Comparison of ENCODE assay signal across 30 mouse cellular contexts in the genomic region with DNA sequence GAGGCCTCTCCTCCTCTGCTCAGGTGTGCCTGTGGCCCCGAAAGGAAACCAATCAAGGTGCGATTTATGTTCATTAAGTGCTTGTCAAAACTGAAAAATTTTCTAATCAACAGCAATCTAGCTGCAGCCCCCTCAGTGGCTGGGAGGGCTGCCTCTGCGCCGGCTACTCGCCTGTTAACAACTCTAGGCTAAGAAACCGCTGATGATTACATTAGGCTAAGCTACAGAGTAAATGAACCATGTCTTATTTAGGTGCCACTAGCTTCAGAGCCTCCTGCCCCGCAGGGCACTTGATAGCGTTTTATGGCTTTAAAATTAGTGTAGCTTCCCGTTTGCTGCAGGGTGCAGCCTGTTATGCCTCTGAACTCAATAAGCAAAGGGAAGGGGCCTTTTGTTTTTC.
DNase-seq lines count a peak whose midpoint lies in the region; ATAC-seq and TF ChIP-seq lines count a peak whose summit lies in the region.
"Had no signal": no experiment of that assay in that cellular context is flagged by ENCODE, and none has a peak within 500 bp of the region (broad histone marks: within the 10 kb centered on the region; RNA-seq: fewer than 3 reads in every experiment).

No protein-coding gene starts in this region.

- 0 out of 2 replicates have a peak, but pooled peaks cover 4% of the 10 kb centered on the region for H3K36me3 ChIP-seq in hindbrain, embryonic 12.5 days
- no peaks in the 10 kb centered on the region for H3K36me3 ChIP-seq in hindbrain, postnatal 0 days (ENCODE audit: insufficient read depth, low read length)
- peaks cover 21% of the 10 kb centered on the region for H3K36me3 ChIP-seq in limb, embryonic 13.5 days
- H3K36me3 ChIP-seq: liver, embryonic 15.5 days had no signal

- TF ChIP-seq POLR2A in cerebellum, adult 2 months (IDR thresholded peaks at IDR 0.05; ENCODE audit: borderline replicate concordance, insufficient read depth, low read length) = no peak

- peaks cover 29% of the 10 kb centered on the region for H3K4me1 ChIP-seq in hindbrain, embryonic 12.5 days
- peaks cover 6% of the 10 kb centered on the region; the same call in 1 of the 2 replicates for H3K4me1 ChIP-seq in hindbrain, postnatal 0 days (ENCODE audit: insufficient read depth, low read length)
- H3K4me1 ChIP-seq in limb, embryonic 13.5 days = peaks cover 24% of the 10 kb centered on the region
- H3K4me1 ChIP-seq in cerebellum, adult 2 months (ENCODE audit: control insufficient read depth, insufficient read depth, low read length) = no peaks in the 10 kb centered on the region
- H3K4me1 ChIP-seq: liver, embryonic 15.5 days had no signal

- no peaks in the 10 kb centered on the region for H3K9me3 ChIP-seq in hindbrain, embryonic 12.5 days (replicated peaks)
- no peaks in the 10 kb centered on the region for H3K9me3 ChIP-seq in hindbrain, postnatal 0 days (ENCODE audit: low read length)
- no peaks in the 10 kb centered on the region for H3K9me3 ChIP-seq in limb, embryonic 13.5 days
- H3K9me3 ChIP-seq: embryonic facial prominence, embryonic 13.5 days; forebrain, embryonic 10.5 days; heart, embryonic 13.5 days; kidney, embryonic 15.5 days; liver, embryonic 15.5 days had no signal

- no peak overlapping the region for H3K9ac ChIP-seq in hindbrain, embryonic 12.5 days
- no peak overlapping the region for H3K9ac ChIP-seq in hindbrain, postnatal 0 days (replicated peaks; ENCODE audit: low read length)
- H3K9ac ChIP-seq in limb, embryonic 13.5 days = peak overlapping the region; percentile 25; the same call in 1 of the 2 replicates
- H3K9ac ChIP-seq: embryonic facial prominence, embryonic 13.5 days; forebrain, postnatal 0 days; heart, embryonic 13.5 days; kidney, embryonic 15.5 days; liver, embryonic 15.5 days; lung, embryonic 14.5 days had no signal

- no peak for DNase-seq in hindbrain, postnatal 0 days (ENCODE audit: low spot score)
- DNase-seq in retina, postnatal 1 day = peak; percentile 34
- no peak for DNase-seq in retina, embryonic 14.5 days (ENCODE audit: low spot score)
- DNase-seq in cerebellum, adult 2 months = no peak
- no peak for DNase-seq in ovary, adult 18-20 months (ENCODE audit: low spot score)
- DNase-seq: adrenal gland, postnatal 10 days; cerebellum, adult 11 months; cerebellum, postnatal 10 days; forebrain, postnatal 0 days; gastrocnemius, postnatal 10 days; heart, postnatal 10 days; kidney, adult 18-20 months; kidney, postnatal 25 days; left cerebral cortex, postnatal 4 days; lung, embryonic 14.5 days; lung, postnatal 14 days; right cerebral cortex, adult 18-20 months; right cerebral cortex, postnatal 4 days; thymus, adult 18-20 months; thymus, postnatal 25 days had no signal

- no peak overlapping the region for H3K4me2 ChIP-seq in hindbrain, embryonic 12.5 days (replicated peaks)
- H3K4me2 ChIP-seq in hindbrain, postnatal 0 days (ENCODE audit: low read depth, low read length) = no peak overlapping the region
- no peak overlapping the region for H3K4me2 ChIP-seq in limb, embryonic 13.5 days (replicated peaks)
- H3K4me2 ChIP-seq: embryonic facial prominence, embryonic 13.5 days; heart, embryonic 13.5 days; kidney, embryonic 15.5 days; liver, embryonic 15.5 days; lung, embryonic 14.5 days had no signal

- H3K4me3 ChIP-seq in hindbrain, embryonic 12.5 days = no peak overlapping the region
- H3K4me3 ChIP-seq in hindbrain, postnatal 0 days (ENCODE audit: low read length) = no peak overlapping the region
- no peak overlapping the region for H3K4me3 ChIP-seq in limb, embryonic 13.5 days
- H3K4me3 ChIP-seq in cerebellum, adult 2 months (replicated peaks; ENCODE audit: insufficient read depth, low read depth, low read length) = no peak overlapping the region
- H3K4me3 ChIP-seq: embryonic facial prominence, embryonic 13.5 days; forebrain, embryonic 10.5 days; heart, embryonic 13.5 days; kidney, embryonic 15.5 days; layer of hippocampus, adult 2 months; liver, embryonic 15.5 days had no signal

- no peak for TF ChIP-seq CTCF in hindbrain, postnatal 0 days (IDR thresholded peaks at IDR 0.05; ENCODE audit: low read depth)
- TF ChIP-seq CTCF in cerebellum, adult 2 months (IDR thresholded peaks at IDR 0.05; ENCODE audit: borderline replicate concordance, insufficient read depth, low read depth, low read length) = no peak

- H3K27ac ChIP-seq in hindbrain, embryonic 12.5 days = peak overlapping the region; percentile 13; the same call in 1 of the 2 replicates
- H3K27ac ChIP-seq in hindbrain, postnatal 0 days = no peak overlapping the region
- H3K27ac ChIP-seq in limb, embryonic 13.5 days = no peak overlapping the region
- no peak overlapping the region for H3K27ac ChIP-seq in cerebellum, adult 2 months (ENCODE audit: insufficient read depth, low read length)
- H3K27ac ChIP-seq: embryonic facial prominence, embryonic 13.5 days; forebrain, embryonic 10.5 days; heart, embryonic 13.5 days; kidney, embryonic 15.5 days; layer of hippocampus, adult 2 months; liver, embryonic 15.5 days; stomach, postnatal 0 days had no signal

- WGBS in hindbrain, embryonic 12.5 days = 45% methylated on average over 9 of the region's 9 CpGs
- 51% methylated on average over 9 of the region's 9 CpGs for WGBS in hindbrain, postnatal 0 days
- WGBS in limb, embryonic 13.5 days = 15% methylated on average over 9 of the region's 9 CpGs
- 83% methylated on average over 9 of the region's 9 CpGs for WGBS in cerebellum, adult 2 months

- no peaks in the 10 kb centered on the region for H3K27me3 ChIP-seq in hindbrain, embryonic 12.5 days
- no peaks in the 10 kb centered on the region for H3K27me3 ChIP-seq in hindbrain, postnatal 0 days (ENCODE audit: insufficient read depth, low read length)
- no peaks in the 10 kb centered on the region for H3K27me3 ChIP-seq in limb, embryonic 13.5 days
- H3K27me3 ChIP-seq in cerebellum, adult 2 months (ENCODE audit: control insufficient read depth, insufficient read depth, low read length) = no peaks in the 10 kb centered on the region
- H3K27me3 ChIP-seq: embryonic facial prominence, embryonic 13.5 days; heart, embryonic 13.5 days; liver, embryonic 15.5 days; Patski had no signal

- ATAC-seq in hindbrain, embryonic 12.5 days (ENCODE audit: low FRiP score) = peak; percentile 33; the same call in 1 of the 2 replicates
- no peak for ATAC-seq in hindbrain, postnatal 0 days
- ATAC-seq in limb, embryonic 13.5 days (ENCODE audit: low FRiP score, low read depth) = no peak
- ATAC-seq: forebrain, postnatal 0 days; Patski had no signal
